Comparison of ENCODE assay signal across 11 mouse cellular contexts in genomic region chr3:129562411-129562810, GRCm38 (mm10).
"Had no signal": no experiment of that assay in that cellular context is flagged by ENCODE, and none has a peak within 500 bp of the region (broad histone marks: within the 10 kb centered on the region; RNA-seq: fewer than 3 reads in every experiment).

No protein-coding gene starts in this region.

- DNase-seq: kidney, adult 2 months; kidney, postnatal 36 days; lung, adult 18-20 months; lung, postnatal 10 days; lung, postnatal 36 days; right cerebral cortex, postnatal 14 days; right cerebral cortex, postnatal 4 days; thymus, postnatal 25 days had no signal

- ATAC-seq: intestine, postnatal 0 days; midbrain, embryonic 13.5 days; midbrain, embryonic 16.5 days had no signal
